In genomic region chr7:140037171-140037555, GRCm38 (mm10) we compare ENCODE assay signal across 8 mouse cellular contexts. TPM values are rescaled to one million over a fixed set of nuclear protein-coding genes. Genes with fewer than 3 reads are reported as not detected.
A peak's percentile ranks its signal among the peaks of the same experiment; 100 is the strongest.
DNase-seq lines count a peak whose midpoint lies in the region; ATAC-seq and TF ChIP-seq lines count a peak whose summit lies in the region.

No protein-coding gene starts in this region.

- H3K4me1 ChIP-seq in heart, embryonic 15.5 days (replicated peaks), result peaks cover 22% of the 10 kb centered on the region
- H3K4me1 ChIP-seq in cortical plate, adult 2 months (ENCODE audit: control insufficient read depth, insufficient read depth, low read length), result peaks cover 3% of the 10 kb centered on the region
- H3K4me1 ChIP-seq in hindbrain, embryonic 15.5 days (replicated peaks), result peaks cover 24% of the 10 kb centered on the region
- H3K4me1 ChIP-seq in midbrain, embryonic 16.5 days (ENCODE audit: control insufficient read depth, insufficient read depth, low read length), result peaks cover 22% of the 10 kb centered on the region

- no peak for DNase-seq in heart, postnatal 25 days (ENCODE audit: low spot score)
- no peak for DNase-seq in c-Kit-positive CD71-positive TER-119-positive erythroid progenitor cells, embryonic 14.5 days (ENCODE audit: low spot score)

- H3K36me3 ChIP-seq in heart, embryonic 15.5 days, result peaks cover 23% of the 10 kb centered on the region
- H3K36me3 ChIP-seq in hindbrain, embryonic 15.5 days, result peaks cover 19% of the 10 kb centered on the region
- peaks cover 17% of the 10 kb centered on the region for H3K36me3 ChIP-seq in midbrain, embryonic 16.5 days (ENCODE audit: control insufficient read depth, insufficient read depth, low read length)

- no peaks in the 10 kb centered on the region for H3K9me3 ChIP-seq in heart, embryonic 15.5 days (replicated peaks)
- no peaks in the 10 kb centered on the region for H3K9me3 ChIP-seq in hindbrain, embryonic 15.5 days
- H3K9me3 ChIP-seq in midbrain, embryonic 16.5 days (replicated peaks; ENCODE audit: control insufficient read depth, low read length, poor library complexity, severe bottlenecking), result no peaks in the 10 kb centered on the region

- H3K27me3 ChIP-seq in heart, embryonic 15.5 days, result no peaks in the 10 kb centered on the region
- H3K27me3 ChIP-seq in hindbrain, embryonic 15.5 days, result no peaks in the 10 kb centered on the region
- H3K27me3 ChIP-seq in midbrain, embryonic 16.5 days (ENCODE audit: control insufficient read depth, insufficient read depth, low read depth, low read length), result no peaks in the 10 kb centered on the region

- TF ChIP-seq POLR2A in cortical plate, adult 2 months (IDR thresholded peaks at IDR 0.05; ENCODE audit: extremely low read depth, insufficient read depth, low read length), result no peak

- no peak for ATAC-seq in heart, embryonic 15.5 days (replicated peaks; ENCODE audit: insufficient number of reproducible peaks, insufficient read depth, low FRiP score, low read depth)
- ATAC-seq in hindbrain, embryonic 15.5 days (ENCODE audit: low FRiP score, low read depth), result no peak
- peak; percentile 16 for ATAC-seq in midbrain, embryonic 16.5 days
- ATAC-seq in granulocyte monocyte progenitor cell, adult 5-6 weeks (replicated peaks; ENCODE audit: poor library complexity, severe bottlenecking), result no peak
- ATAC-seq in CD4-positive, CD25-positive, alpha-beta regulatory T cell, adult 4 months, result no peak

- no peak overlapping the region for H3K27ac ChIP-seq in heart, embryonic 15.5 days
- H3K27ac ChIP-seq in cortical plate, adult 2 months (ENCODE audit: insufficient read depth, low read length), result no peak overlapping the region
- H3K27ac ChIP-seq in hindbrain, embryonic 15.5 days (replicated peaks), result no peak overlapping the region
- H3K27ac ChIP-seq in midbrain, embryonic 16.5 days (ENCODE audit: low read length), result no peak overlapping the region

- intact Hi-C loops in heart, postnatal 25 days (cut with DNase I), result loop anchor here (5.0 to 10.0 kb wide), 2 partner anchors 78 to 100 kb away; partner anchors contain the start of genes Echs1, Mtg1 and Paox

- H3K4me3 ChIP-seq in heart, embryonic 15.5 days, result peak overlapping the region; percentile 81
- peak overlapping the region; percentile 75 for H3K4me3 ChIP-seq in cortical plate, adult 2 months (ENCODE audit: insufficient read depth, low read length)
- peak overlapping the region; percentile 98 for H3K4me3 ChIP-seq in hindbrain, embryonic 15.5 days
- H3K4me3 ChIP-seq in midbrain, embryonic 16.5 days (ENCODE audit: low read depth, low read length), result peak overlapping the region; percentile 89

- no peak for TF ChIP-seq CTCF in cortical plate, adult 2 months (IDR thresholded peaks at IDR 0.05; ENCODE audit: extremely low read depth, insufficient read depth, low read length)

- 51% methylated on average over 3 of the region's 3 CpGs for WGBS in heart, embryonic 15.5 days
- 48% methylated on average over 3 of the region's 3 CpGs for WGBS in hindbrain, embryonic 15.5 days
- WGBS in midbrain, embryonic 16.5 days, result 56% methylated on average over 3 of the region's 3 CpGs

- peak overlapping the region; percentile 96 for H3K4me2 ChIP-seq in heart, embryonic 15.5 days
- peak overlapping the region; percentile 89 for H3K4me2 ChIP-seq in hindbrain, embryonic 15.5 days
- H3K4me2 ChIP-seq in midbrain, embryonic 16.5 days (ENCODE audit: low read length), result peak overlapping the region; percentile 97

- H3K9ac ChIP-seq in heart, embryonic 15.5 days, result peak overlapping the region; percentile 83; the same call in 1 of the 2 replicates
- H3K9ac ChIP-seq in hindbrain, embryonic 15.5 days, result peak overlapping the region; percentile 90
- H3K9ac ChIP-seq in midbrain, embryonic 16.5 days (ENCODE audit: low read depth, low read length), result peak overlapping the region; percentile 95; the same call in 1 of the 2 replicates

RNA-seq across cellular contexts. Expression of gene Tubgcp2, which starts 0.7 kb away (rescaled TPM):
- polyA plus RNA-seq in heart, embryonic 15.5 days (2015; fragmentation: Nextera tagmentation; extraction: Ambion mirVana), result 27.4 and 37.0 TPM in 2 replicates
- 10 to 100 TPM; 25.4 to 27.2 TPM for total RNA-seq in heart, postnatal 25 days (2021)
- polyA plus RNA-seq in cortical plate, adult 2 months (2012; rRNA removed), result 49.3 and 51.8 TPM in 2 replicates
- polyA plus RNA-seq in hindbrain, embryonic 15.5 days (2015; fragmentation: Nextera tagmentation; extraction: Ambion mirVana), result 53.3 and 56.6 TPM in 2 replicates
- polyA plus RNA-seq in midbrain, embryonic 16.5 days (2015; fragmentation: Nextera tagmentation; extraction: Ambion mirVana), result 58.0 and 61.0 TPM in 2 replicates
- total RNA-seq in granulocyte monocyte progenitor cell, adult 5-6 weeks (2014; fragmentation: Nextera tagmentation), result 19.2 and 34.8 TPM in 2 replicates
- 36.3 and 40.4 TPM in 2 replicates for total RNA-seq in granulocyte monocyte progenitor cell, adult 5-6 weeks (2017)
- 10 to 100 TPM; 29.2 to 52.0 TPM for polyA plus RNA-seq in CD4-positive, CD25-positive, alpha-beta regulatory T cell, adult 4 months (2017; shearing (Covaris generic))

RNA-seq across cellular contexts. Expression of gene Zfp511, which starts 1.0 kb away (rescaled TPM):
- 27.6 and 32.0 TPM in 2 replicates for polyA plus RNA-seq in heart, embryonic 15.5 days (2015; fragmentation: Nextera tagmentation; extraction: Ambion mirVana)
- total RNA-seq in heart, postnatal 25 days (2021), result 10 to 100 TPM; 10.9 to 11.2 TPM
- polyA plus RNA-seq in cortical plate, adult 2 months (2012; rRNA removed), result 73.0 and 81.0 TPM in 2 replicates
- polyA plus RNA-seq in hindbrain, embryonic 15.5 days (2015; fragmentation: Nextera tagmentation; extraction: Ambion mirVana), result 48.1 and 56.8 TPM in 2 replicates
- 55.9 and 56.5 TPM in 2 replicates for polyA plus RNA-seq in midbrain, embryonic 16.5 days (2015; fragmentation: Nextera tagmentation; extraction: Ambion mirVana)
- 21.3 and 21.5 TPM in 2 replicates for total RNA-seq in granulocyte monocyte progenitor cell, adult 5-6 weeks (2014; fragmentation: Nextera tagmentation)
- 20.6 and 21.5 TPM in 2 replicates for total RNA-seq in granulocyte monocyte progenitor cell, adult 5-6 weeks (2017)
- 10 to 100 TPM; 28.8 to 33.0 TPM for polyA plus RNA-seq in CD4-positive, CD25-positive, alpha-beta regulatory T cell, adult 4 months (2017; shearing (Covaris generic))

RNA-seq across cellular contexts. Expression of gene Msx3, which starts 11.7 kb away (rescaled TPM):
- not detected in 2 replicates for polyA plus RNA-seq in heart, embryonic 15.5 days (2015; fragmentation: Nextera tagmentation; extraction: Ambion mirVana)
- not detected for total RNA-seq in heart, postnatal 25 days (2021)
- 0.09 and 0.13 TPM in 2 replicates for polyA plus RNA-seq in cortical plate, adult 2 months (2012; rRNA removed)
- 5.5 and 9.5 TPM in 2 replicates for polyA plus RNA-seq in hindbrain, embryonic 15.5 days (2015; fragmentation: Nextera tagmentation; extraction: Ambion mirVana)
- polyA plus RNA-seq in midbrain, embryonic 16.5 days (2015; fragmentation: Nextera tagmentation; extraction: Ambion mirVana), result 0.45 and 0.55 TPM in 2 replicates
- not detected in 2 replicates for total RNA-seq in granulocyte monocyte progenitor cell, adult 5-6 weeks (2014; fragmentation: Nextera tagmentation)
- not detected in 2 replicates for total RNA-seq in granulocyte monocyte progenitor cell, adult 5-6 weeks (2017)
- under 1 TPM in 1 of 2 experiments, not detected in 1; 0.20 TPM for polyA plus RNA-seq in CD4-positive, CD25-positive, alpha-beta regulatory T cell, adult 4 months (2017; shearing (Covaris generic))

RNA-seq across cellular contexts. Expression of gene Adam8, which starts 44.8 kb away (rescaled TPM):
- polyA plus RNA-seq in heart, embryonic 15.5 days (2015; fragmentation: Nextera tagmentation; extraction: Ambion mirVana), result 1.3 and 3.1 TPM in 2 replicates
- under 1 TPM; 0.20 to 0.73 TPM for total RNA-seq in heart, postnatal 25 days (2021)
- polyA plus RNA-seq in cortical plate, adult 2 months (2012; rRNA removed), result 6.2 and 6.5 TPM in 2 replicates
- 2.9 and 3.6 TPM in 2 replicates for polyA plus RNA-seq in hindbrain, embryonic 15.5 days (2015; fragmentation: Nextera tagmentation; extraction: Ambion mirVana)
- 3.0 and 3.9 TPM in 2 replicates for polyA plus RNA-seq in midbrain, embryonic 16.5 days (2015; fragmentation: Nextera tagmentation; extraction: Ambion mirVana)
- 0.38 TPM in 1 of 2 replicates, not detected in the other for total RNA-seq in granulocyte monocyte progenitor cell, adult 5-6 weeks (2014; fragmentation: Nextera tagmentation)
- total RNA-seq in granulocyte monocyte progenitor cell, adult 5-6 weeks (2017), result 0.99 and 1.3 TPM in 2 replicates
- 10 to 100 TPM; 14.0 to 17.8 TPM for polyA plus RNA-seq in CD4-positive, CD25-positive, alpha-beta regulatory T cell, adult 4 months (2017; shearing (Covaris generic))

RNA-seq across cellular contexts. Expression of gene Caly, which starts 45.2 kb away (rescaled TPM):
- polyA plus RNA-seq in heart, embryonic 15.5 days (2015; fragmentation: Nextera tagmentation; extraction: Ambion mirVana), result 0.45 and 0.67 TPM in 2 replicates
- not detected for total RNA-seq in heart, postnatal 25 days (2021)
- 393 and 394 TPM in 2 replicates for polyA plus RNA-seq in cortical plate, adult 2 months (2012; rRNA removed)
- 279 and 296 TPM in 2 replicates for polyA plus RNA-seq in hindbrain, embryonic 15.5 days (2015; fragmentation: Nextera tagmentation; extraction: Ambion mirVana)
- polyA plus RNA-seq in midbrain, embryonic 16.5 days (2015; fragmentation: Nextera tagmentation; extraction: Ambion mirVana), result 299 and 401 TPM in 2 replicates
- 0.67 TPM in 1 of 2 replicates, not detected in the other for total RNA-seq in granulocyte monocyte progenitor cell, adult 5-6 weeks (2014; fragmentation: Nextera tagmentation)
- total RNA-seq in granulocyte monocyte progenitor cell, adult 5-6 weeks (2017), result not detected in 2 replicates
- polyA plus RNA-seq in CD4-positive, CD25-positive, alpha-beta regulatory T cell, adult 4 months (2017; shearing (Covaris generic)), result not detected
